Mouse (Mus musculus) midbrain, embryonic 15.5 days (tissue): ENCODE measurements around the gene Atp5b. TPM values are rescaled to one million over a fixed set of nuclear protein-coding genes. Genes with fewer than 3 reads are reported as not detected.

Experiments used
- ATAC-seq: fragments of 200-750 bp; cut with Nextera tagmentation; replicated peaks from 2 replicates; pipeline ENCODE4 v1.8.0; 2017; ENCODE audit warnings: moderate TSS enrichment
- H3K27ac ChIP-seq: fragments of 300-500 bp; sonication (generic); 2 replicates; pipeline ENCODE4 v1.5.1; 2015; ENCODE audit warnings: mild to moderate bottlenecking, inconsistent platforms
- H3K27me3 ChIP-seq: fragments of 300-500 bp; sonication (generic); replicated peaks from 2 replicates; pipeline ENCODE4 v1.6.1; 2015; ENCODE audit warnings: inconsistent platforms
- H3K36me3 ChIP-seq: fragments of 300-500 bp; sonication (generic); replicated peaks from 2 replicates; pipeline ENCODE4 v1.6.1; 2015; ENCODE audit warnings: inconsistent platforms
- H3K4me1 ChIP-seq: fragments of 300-500 bp; sonication (generic); 2 replicates; pipeline ENCODE4 v1.6.1; 2015; ENCODE audit warnings: inconsistent platforms
- H3K4me2 ChIP-seq: fragments of 300-500 bp; sonication (generic); 2 replicates; pipeline ENCODE4 v1.6.1; 2015; ENCODE audit warnings: inconsistent platforms, mild to moderate bottlenecking, moderate library complexity
- H3K4me3 ChIP-seq: fragments of 300-500 bp; sonication (generic); 2 replicates; pipeline ENCODE4 v1.5.1; 2015; ENCODE audit warnings: mild to moderate bottlenecking, inconsistent platforms
- H3K9ac ChIP-seq: fragments of 300-500 bp; sonication (generic); 2 replicates; pipeline ENCODE4 v1.6.1; 2015; ENCODE audit warnings: mild to moderate bottlenecking, inconsistent platforms
- H3K9me3 ChIP-seq: fragments of 300-500 bp; sonication (generic); 2 replicates; pipeline ENCODE4 v1.6.1; 2016; ENCODE audit warnings: inconsistent platforms
- WGBS: fragments of 180-500 bp; shearing (Covaris S2); methylation state at CpG from one replicate; pipeline ENCODE4 v1.1.7; 2015; ENCODE audit warnings: mixed read lengths; 5-methylcytosine and 5-hydroxymethylcytosine counted together
- polyA plus RNA-seq: library from polyadenylated mRNA; unstranded; fragments of >200 nt; fragmentation: Nextera tagmentation; extraction: Ambion mirVana; gene quantifications from 2 replicates; pipeline ENCODE4 v1.2.1, GENCODE M21; 2015

Atp5b gene
- polyA plus RNA-seq, 1 experiment from 2014 or later = 2,030 TPM

DNA sequence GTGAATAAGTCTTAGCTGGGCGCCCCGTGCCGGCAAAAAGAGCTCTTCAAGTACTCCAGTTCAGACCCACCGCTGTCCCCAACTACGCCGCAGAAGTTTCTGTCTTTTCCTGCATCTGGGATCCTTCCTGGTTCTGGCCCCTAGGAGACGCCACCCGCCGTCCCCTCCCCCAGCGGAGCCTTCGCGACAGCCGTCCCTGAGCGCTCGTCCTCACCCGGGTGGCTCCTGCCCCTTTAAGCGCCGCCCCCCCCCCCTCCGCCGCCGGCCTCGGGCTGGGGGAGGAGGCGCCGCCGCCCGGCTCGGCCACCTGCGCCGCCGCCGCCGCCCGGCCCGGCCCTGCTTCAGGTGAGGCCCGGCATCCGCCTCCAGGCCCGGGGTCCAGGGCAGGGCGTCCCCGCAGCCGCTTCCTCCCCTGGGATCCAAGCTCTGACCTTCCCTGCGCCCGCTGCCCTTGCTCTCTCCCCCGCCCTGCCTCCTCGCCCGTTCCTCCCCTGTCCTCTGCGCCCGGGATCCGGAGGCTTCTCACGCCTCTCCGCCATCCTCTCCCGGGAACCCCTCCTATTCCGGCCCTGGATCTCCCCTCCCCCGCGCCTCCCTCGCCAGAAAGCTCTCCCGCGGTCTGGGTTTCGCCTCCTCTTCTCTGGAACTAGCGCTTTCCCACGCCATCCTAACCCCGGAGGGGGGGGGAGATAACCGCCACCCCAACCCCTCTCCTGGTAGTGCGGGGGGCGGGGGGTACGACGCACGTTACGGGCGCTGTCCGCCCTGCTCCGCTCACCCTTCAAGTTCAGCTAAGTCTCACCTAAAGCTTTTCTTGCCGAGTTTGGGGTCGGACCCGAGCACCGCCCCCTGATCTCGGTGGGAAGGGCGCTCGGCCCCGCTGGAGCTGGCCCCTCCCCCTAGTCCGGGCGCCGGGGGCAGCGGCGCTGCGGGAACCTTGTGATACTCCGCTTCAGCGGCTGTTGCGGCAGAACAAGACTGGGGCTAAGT lies 9.7 kb downstream of the Atp5b start:
- ATAC-seq = peak; percentile 45
- WGBS = under 1% methylated on average over 66 of the region's 88 CpGs
- H3K4me3 ChIP-seq = peak overlapping the region; percentile 66
- H3K27ac ChIP-seq = peak overlapping the region; percentile 79
- H3K9me3 ChIP-seq = no peaks in the 10 kb centered on the region
- no peaks in the 10 kb centered on the region for H3K27me3 ChIP-seq
- peak overlapping the region; percentile 66 for H3K9ac ChIP-seq
- H3K4me1 ChIP-seq = peaks cover 49% of the 10 kb centered on the region
- peaks cover 26% of the 10 kb centered on the region for H3K36me3 ChIP-seq
- H3K4me2 ChIP-seq = peak overlapping the region; percentile 87

DNA sequence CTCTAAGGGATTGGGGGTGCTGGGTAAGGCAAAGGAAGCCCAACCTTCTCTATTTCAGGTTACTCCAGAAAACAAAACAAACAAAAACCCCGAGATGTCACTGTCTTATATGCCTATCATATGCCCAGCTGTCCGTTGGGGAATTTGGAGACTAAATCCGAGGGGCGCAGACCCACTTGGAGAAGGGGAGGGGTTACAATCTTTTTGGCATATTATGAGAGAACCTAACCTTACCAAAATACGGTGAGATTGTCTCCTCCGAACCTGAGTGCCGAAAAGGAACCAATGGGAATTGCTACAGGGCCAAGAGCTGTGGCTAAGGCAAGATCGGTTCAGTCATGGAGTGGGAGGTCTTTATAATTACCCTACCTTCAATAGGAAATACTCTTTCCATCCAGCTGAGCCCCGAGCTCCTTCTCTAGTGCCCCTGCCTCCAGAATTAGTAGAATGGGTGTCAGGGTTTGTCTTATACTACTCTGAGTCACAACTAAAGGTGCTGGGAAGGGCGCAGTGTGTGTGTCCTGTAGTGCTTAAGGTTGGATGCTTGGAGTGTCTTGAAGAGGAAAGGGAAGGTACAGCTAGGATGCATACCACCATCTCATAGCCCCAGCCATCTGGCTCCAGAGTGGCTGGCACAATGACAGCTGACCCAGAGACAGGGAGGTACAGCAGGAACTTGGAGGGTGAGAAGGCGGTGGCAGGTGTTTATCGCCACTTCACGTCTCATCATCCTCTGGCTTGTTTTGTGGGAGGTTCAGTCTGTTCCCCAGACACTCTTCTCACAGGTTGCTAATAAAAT lies 10.6 kb downstream of the Atp5b start:
- peak overlapping the region; percentile 66 for H3K9ac ChIP-seq
- peak overlapping the region; percentile 66 for H3K4me3 ChIP-seq
- peak overlapping the region; percentile 87 for H3K4me2 ChIP-seq
- peak overlapping the region; percentile 79 for H3K27ac ChIP-seq
- no peaks in the 10 kb centered on the region for H3K27me3 ChIP-seq
- no peak for ATAC-seq
- H3K36me3 ChIP-seq = peaks cover 17% of the 10 kb centered on the region
- H3K9me3 ChIP-seq = no peaks in the 10 kb centered on the region
- WGBS = 24% methylated on average over 13 of the region's 13 CpGs
- H3K4me1 ChIP-seq = peaks cover 58% of the 10 kb centered on the region

DNA sequence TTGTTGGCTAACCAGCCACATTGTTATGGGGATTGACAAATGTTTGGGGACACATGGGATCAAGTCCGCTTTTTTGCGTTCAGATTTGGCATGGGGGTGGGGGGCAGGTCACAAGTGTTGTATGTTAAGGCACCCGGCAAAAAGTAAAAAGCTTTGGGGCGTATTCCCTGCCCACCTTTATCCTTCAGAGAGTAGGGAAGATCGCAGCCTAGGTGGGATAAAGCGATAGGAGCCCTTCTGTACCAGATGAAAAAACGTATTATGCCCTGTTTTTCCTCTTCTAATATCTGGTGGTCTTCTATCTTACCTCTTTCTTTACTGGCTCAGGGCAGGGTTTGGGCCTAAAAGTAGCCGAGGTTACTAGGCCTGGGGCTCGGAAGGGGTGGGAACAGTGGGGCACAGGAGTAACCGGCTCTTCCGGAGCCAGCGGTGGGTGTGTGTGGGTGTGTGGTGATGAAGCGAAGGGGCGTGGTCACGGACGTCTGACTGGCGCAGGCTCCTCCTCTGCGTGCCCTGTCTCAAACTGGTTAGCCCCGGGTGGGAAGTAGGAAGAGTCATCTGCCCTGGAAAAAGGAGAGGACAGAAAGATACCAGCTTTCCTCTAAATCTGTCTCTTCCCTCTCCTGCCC lies 11.4 kb downstream of the Atp5b start:
- Histone ChIP-seq H3K4me1 (peaks cover 59% of the 10 kb centered on the region), H3K9me3 (no peaks in the 10 kb centered on the region), H3K27me3 (no peaks in the 10 kb centered on the region), H3K36me3 (peaks cover 10% of the 10 kb centered on the region), H3K9ac (no peak overlapping the region), H3K4me3 (peak overlapping the region; percentile 19; the same call in 1 of the 2 replicates), H3K27ac (no peak overlapping the region; the same call in 1 of the 2 replicates), H3K4me2 (peak overlapping the region; percentile 87)
- ATAC-seq = 0 out of 2 replicates have a peak, but pooled peaks have one; percentile 16
- WGBS = 11% methylated on average over 19 of the region's 19 CpGs

DNA sequence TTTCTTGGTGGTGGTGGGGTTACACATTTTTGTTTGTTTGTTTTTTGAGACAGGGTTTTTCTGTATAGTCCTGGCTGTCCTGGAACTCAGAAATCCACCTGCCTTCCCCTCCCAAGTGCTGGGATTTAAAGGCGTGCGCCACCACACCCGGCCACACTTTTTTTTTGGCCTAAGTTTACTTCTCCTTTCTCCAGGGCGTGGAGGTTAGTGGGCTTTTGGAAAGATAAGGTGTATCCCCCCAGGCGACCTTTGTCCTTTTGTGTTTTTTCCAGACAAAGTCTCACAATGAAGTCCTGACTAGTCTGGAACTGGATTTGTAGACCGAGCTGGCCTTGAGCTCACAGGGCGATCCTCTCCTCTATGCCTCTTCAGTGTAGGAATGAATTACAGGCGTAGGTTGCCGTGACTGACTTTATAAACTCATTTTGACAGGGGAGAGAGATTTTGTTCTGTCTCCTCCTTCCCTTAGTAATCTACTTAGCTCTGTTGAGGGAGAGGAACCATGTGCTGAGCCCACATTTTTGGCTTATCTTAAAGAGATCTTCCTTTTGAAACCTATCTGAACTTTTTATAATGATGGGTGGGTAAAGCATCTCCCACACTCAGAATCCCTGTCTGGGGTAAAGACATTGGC lies 12.0 kb downstream of the Atp5b start:
- no peaks in the 10 kb centered on the region for H3K27me3 ChIP-seq
- H3K4me2 ChIP-seq = peak overlapping the region; percentile 87
- peaks cover 3% of the 10 kb centered on the region; the same call in 1 of the 2 replicates for H3K36me3 ChIP-seq
- no peak overlapping the region for H3K27ac ChIP-seq
- H3K9ac ChIP-seq = no peak overlapping the region
- no peak overlapping the region for H3K4me3 ChIP-seq
- H3K4me1 ChIP-seq = peaks cover 59% of the 10 kb centered on the region
- no peaks in the 10 kb centered on the region for H3K9me3 ChIP-seq
- ATAC-seq = no peak
- 28% methylated on average over 9 of the region's 9 CpGs for WGBS

DNA sequence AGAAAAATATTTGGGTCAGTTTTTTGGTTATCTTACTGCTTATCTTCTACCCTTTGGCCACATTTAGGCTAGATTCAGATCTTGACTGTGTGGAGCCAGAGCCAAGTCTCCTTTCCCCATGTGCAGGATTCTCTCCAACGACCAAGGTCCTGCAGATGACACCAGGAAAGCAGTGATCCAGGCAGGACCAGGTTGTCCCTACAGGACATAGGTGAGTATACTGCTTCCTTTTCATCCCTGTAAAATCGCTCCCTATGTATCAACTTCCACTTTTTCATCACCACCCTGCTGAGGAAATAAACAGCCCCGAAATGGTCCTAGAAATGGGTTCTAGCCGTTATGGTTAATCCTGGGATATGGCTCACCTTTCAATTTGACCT lies 13.2 kb downstream of the Atp5b start:
- Histone ChIP-seq H3K4me2 (peak overlapping the region; percentile 74), H3K9ac (0 out of 2 replicates have a peak overlapping the region, but pooled peaks have one; percentile 85), H3K36me3 (no peaks in the 10 kb centered on the region), H3K4me3 (peak overlapping the region; percentile 80), H3K27ac (no peak overlapping the region), H3K27me3 (no peaks in the 10 kb centered on the region), H3K4me1 (peaks cover 49% of the 10 kb centered on the region), H3K9me3 (no peaks in the 10 kb centered on the region)
- 15% methylated on average over 4 of the region's 4 CpGs for WGBS
- no peak for ATAC-seq

DNA sequence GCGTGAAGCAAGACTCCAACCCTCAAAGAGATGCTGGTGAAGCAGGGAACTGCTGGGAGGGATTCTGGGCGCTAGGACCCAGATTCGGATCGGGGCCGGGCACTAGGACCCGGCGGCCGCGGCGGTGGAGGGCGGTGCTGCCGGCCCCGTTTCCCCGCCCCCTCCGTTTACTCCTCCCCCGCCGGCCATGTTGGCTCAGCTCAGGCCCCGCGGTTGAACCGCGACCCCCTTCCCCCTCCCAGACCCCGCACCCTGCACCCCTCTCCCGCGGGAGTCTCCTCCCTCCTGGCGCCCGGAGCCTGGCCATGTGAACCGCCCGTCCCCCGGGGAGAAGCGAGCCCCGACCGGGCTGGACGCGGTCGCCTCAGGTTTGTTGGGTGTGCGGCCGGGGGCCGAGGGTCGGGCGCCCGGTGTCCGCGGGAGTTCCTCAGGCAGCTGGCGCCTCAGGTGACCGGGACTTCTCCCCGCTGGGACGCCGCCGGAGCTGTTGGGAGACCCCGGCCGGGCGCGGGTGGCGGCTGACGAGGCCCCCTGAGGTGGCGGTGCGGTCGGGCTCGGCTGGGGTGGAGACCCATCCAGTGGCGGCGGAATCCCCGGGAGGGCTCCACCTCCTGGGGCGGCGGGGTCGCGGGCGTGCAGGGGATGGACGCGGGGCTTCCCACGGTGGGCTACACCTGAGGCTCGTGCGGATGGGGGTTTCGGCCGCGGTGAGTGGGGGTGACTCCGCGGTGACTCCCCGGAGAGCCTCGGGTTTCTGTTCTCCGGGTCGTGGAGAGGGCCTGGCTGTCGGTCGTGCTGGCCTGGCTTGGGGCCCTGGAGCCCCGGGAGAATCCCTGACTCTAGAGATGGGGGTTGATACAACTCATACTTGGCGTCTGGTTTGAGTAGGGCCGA lies 13.9 kb downstream of the Atp5b start:
- Histone ChIP-seq H3K36me3 (no peaks in the 10 kb centered on the region), H3K27me3 (no peaks in the 10 kb centered on the region), H3K4me2 (peak overlapping the region; percentile 74), H3K27ac (peak overlapping the region; percentile 81), H3K9ac (peak overlapping the region; percentile 85), H3K9me3 (no peaks in the 10 kb centered on the region), H3K4me1 (peaks cover 43% of the 10 kb centered on the region), H3K4me3 (peak overlapping the region; percentile 80)
- peak; percentile 86 for ATAC-seq
- under 1% methylated on average over 82 of the region's 86 CpGs for WGBS

DNA sequence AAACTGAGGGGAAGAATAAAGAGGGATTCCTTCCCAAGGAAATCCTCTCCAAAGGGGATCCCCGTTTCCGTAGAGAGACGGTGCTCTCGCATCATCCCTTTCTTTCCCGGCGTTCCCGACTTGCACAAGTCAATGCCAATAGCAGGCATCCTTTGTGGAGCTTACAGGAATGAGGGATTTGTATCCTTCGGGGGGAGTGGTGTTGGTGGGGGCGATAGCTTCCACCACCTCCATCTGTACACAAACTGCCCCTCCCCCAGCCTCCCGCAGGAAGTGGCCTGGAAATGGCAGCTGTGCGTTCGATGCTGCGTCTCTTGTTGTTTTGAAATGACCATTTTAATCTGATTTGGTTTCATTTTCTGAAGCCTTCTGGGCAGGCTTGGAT lies 14.5 kb downstream of the Atp5b start:
- H3K4me2 ChIP-seq = peak overlapping the region; percentile 74
- H3K9ac ChIP-seq = peak overlapping the region; percentile 85
- H3K27ac ChIP-seq = peak overlapping the region; percentile 81
- H3K36me3 ChIP-seq = no peaks in the 10 kb centered on the region
- no peaks in the 10 kb centered on the region for H3K9me3 ChIP-seq
- ATAC-seq = no peak
- peaks cover 39% of the 10 kb centered on the region for H3K4me1 ChIP-seq
- 0% methylated on average over 13 of the region's 13 CpGs for WGBS
- peak overlapping the region; percentile 80 for H3K4me3 ChIP-seq
- H3K27me3 ChIP-seq = no peaks in the 10 kb centered on the region

DNA sequence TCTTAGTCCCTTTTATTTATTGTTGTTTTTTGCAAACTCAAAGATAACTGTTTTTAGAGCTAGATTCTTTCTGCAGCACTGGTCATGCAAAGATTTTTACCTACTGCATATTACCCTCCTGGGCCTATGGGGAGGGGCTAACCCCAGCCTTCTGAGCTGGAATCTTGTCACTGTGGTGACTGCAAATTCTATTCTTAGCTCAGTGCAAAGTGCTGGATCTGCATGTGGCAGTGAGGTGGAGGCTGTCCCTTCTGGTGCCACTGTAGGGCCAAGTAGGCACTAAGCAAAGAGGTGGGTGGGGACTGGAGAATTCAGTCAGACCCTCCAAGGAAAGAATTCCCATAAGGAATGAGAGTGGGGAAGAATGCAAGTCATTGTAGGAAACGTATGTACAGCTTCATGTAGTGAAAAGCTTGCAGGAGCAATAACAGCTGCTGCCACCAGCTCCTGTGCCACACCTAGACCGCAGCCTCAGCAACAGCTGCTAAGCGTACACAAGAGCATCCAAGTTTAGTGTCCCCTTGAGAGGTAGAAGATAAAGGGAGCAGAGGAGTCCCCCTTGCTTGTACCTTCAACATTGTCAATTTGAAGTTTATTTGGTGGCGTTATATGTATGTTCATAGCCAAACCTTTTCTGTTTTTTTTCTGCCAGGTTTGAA lies 27.2 kb downstream of the Atp5b start:
- WGBS = 92% methylated on average over 4 of the region's 4 CpGs
- H3K36me3 ChIP-seq = peaks cover 45% of the 10 kb centered on the region
- no peak overlapping the region for H3K4me3 ChIP-seq
- no peaks in the 10 kb centered on the region for H3K27me3 ChIP-seq
- no peak for ATAC-seq
- H3K4me1 ChIP-seq = no peaks in the 10 kb centered on the region
- H3K9me3 ChIP-seq = no peaks in the 10 kb centered on the region
- H3K27ac ChIP-seq = no peak overlapping the region
- no peak overlapping the region for H3K9ac ChIP-seq
- no peak overlapping the region for H3K4me2 ChIP-seq

DNA sequence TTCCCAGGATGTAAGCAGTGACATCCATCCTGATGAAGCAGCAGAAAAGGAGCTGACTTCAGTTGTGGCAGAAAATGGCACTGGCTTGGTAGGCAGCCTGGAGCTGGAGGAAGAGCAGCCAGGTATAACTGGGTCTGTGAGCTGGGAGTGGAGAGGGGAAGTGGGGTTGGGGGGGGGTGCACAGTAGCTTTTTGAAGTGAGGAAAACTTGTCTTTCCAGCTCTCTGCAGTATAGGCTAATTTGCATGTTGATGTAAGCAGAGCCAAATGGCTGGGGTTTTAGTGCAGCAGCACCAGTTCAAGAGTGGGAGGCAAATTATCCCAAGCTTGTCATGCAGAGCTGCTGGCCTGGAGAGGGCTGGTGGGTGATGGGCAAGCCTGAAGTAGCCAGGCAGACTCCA lies 28.2 kb downstream of the Atp5b start:
- Histone ChIP-seq H3K4me3 (no peak overlapping the region), H3K27ac (no peak overlapping the region), H3K36me3 (peaks cover 54% of the 10 kb centered on the region), H3K9ac (no peak overlapping the region), H3K27me3 (no peaks in the 10 kb centered on the region), H3K4me1 (no peaks in the 10 kb centered on the region), H3K4me2 (no peak overlapping the region), H3K9me3 (no peaks in the 10 kb centered on the region)
- no peak for ATAC-seq

DNA sequence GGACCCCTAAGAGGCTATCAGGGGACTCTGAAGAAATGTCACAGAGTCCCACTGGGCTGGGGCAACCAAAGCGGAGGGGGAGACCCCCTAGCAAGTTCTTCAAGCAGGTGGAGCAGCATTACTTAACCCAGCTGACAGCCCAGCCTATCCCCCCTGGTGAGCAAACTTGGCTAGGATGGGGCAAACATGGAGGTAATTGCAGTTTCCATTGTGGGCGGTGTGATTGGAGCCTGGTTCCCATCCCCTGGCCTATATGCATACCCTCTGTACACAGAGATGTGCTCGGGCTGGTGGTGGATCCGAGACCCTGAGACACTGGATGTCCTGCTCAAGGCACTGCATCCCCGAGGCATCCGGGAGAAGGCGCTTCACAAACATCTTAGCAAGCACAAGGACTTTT lies 40.8 kb downstream of the Atp5b start:
- ATAC-seq = no peak
- peaks cover 84% of the 10 kb centered on the region for H3K36me3 ChIP-seq
- H3K27ac ChIP-seq = no peak overlapping the region
- no peaks in the 10 kb centered on the region for H3K9me3 ChIP-seq
- 96% methylated on average over 7 of the region's 7 CpGs for WGBS
- no peak overlapping the region for H3K4me2 ChIP-seq
- no peak overlapping the region for H3K4me3 ChIP-seq
- H3K27me3 ChIP-seq = no peaks in the 10 kb centered on the region
- no peak overlapping the region for H3K9ac ChIP-seq
- no peaks in the 10 kb centered on the region for H3K4me1 ChIP-seq
